Mouse (Mus musculus) liver, postnatal 0 days (tissue): ENCODE data around the gene Olfr1326-ps1. TPM values are rescaled to one million over a fixed set of nuclear protein-coding genes. Genes with fewer than 3 reads are reported as not detected.

ENCODE experiments used
- ATAC-seq: fragments of 200-750 bp; cut with Nextera tagmentation; 2 replicates; pipeline ENCODE4 v1.8.0; 2017; ENCODE audit warnings: mild to moderate bottlenecking, moderate library complexity
- DNase-seq: peaks from one replicate; pipeline ENCODE4 v3.0.0-alpha.2; 2016
- H3K27ac ChIP-seq: fragments of 300-500 bp; sonication (generic); 2 replicates; pipeline ENCODE4 v1.5.1; 2014; ENCODE audit warnings: antibody characterized with exemption, moderate library complexity, mild to moderate bottlenecking, low read depth
- H3K27me3 ChIP-seq: fragments of 300-500 bp; sonication (generic); 2 replicates; pipeline ENCODE4 v1.6.1; 2014; ENCODE audit warnings: low read length, control low read depth, mixed read lengths; ENCODE audit not compliant: insufficient read depth
- H3K36me3 ChIP-seq: fragments of 300-500 bp; sonication (generic); replicated peaks from 2 replicates; pipeline ENCODE4 v1.6.1; 2014; ENCODE audit warnings: mild to moderate bottlenecking, control low read depth, low read length, moderate library complexity, mixed read lengths; ENCODE audit not compliant: insufficient read depth
- H3K4me1 ChIP-seq: fragments of 300-500 bp; sonication (generic); 2 replicates; pipeline ENCODE4 v1.6.1; 2014; ENCODE audit warnings: antibody characterized with exemption, mild to moderate bottlenecking, control low read depth; ENCODE audit not compliant: insufficient read depth
- H3K4me2 ChIP-seq: fragments of 300-500 bp; sonication (generic); 2 replicates; pipeline ENCODE4 v1.6.1; 2014; ENCODE audit warnings: low read depth, mild to moderate bottlenecking, low read length, moderate library complexity, mixed read lengths
- H3K4me3 ChIP-seq: fragments of 300-500 bp; sonication (generic); 2 replicates; pipeline ENCODE4 v1.5.1; 2014; ENCODE audit warnings: low read depth, low read length
- H3K9ac ChIP-seq: fragments of 300-500 bp; sonication (generic); replicated peaks from 2 replicates; pipeline ENCODE4 v1.6.1; 2014; ENCODE audit warnings: mild to moderate bottlenecking, moderate library complexity
- H3K9me3 ChIP-seq: fragments of 300-500 bp; sonication (generic); 2 replicates; pipeline ENCODE4 v1.6.1; 2016; ENCODE audit warnings: mild to moderate bottlenecking, control low read depth, low read length, mixed read lengths
- CTCF ChIP-seq: sonication (generic); IDR thresholded peaks from 2 replicates; pipeline ENCODE4 v1.5.1; 2016; ENCODE audit warnings: antibody characterized with exemption, low read depth
- EP300 ChIP-seq: IDR thresholded peaks from 2 replicates; pipeline ENCODE4 v1.6.1; 2016; ENCODE audit warnings: antibody characterized with exemption, low read depth, mild to moderate bottlenecking
- WGBS: fragments of 180-500 bp; shearing (Covaris S2); extraction: QIAGEN DNeasy Blood & Tissue Kit; methylation state at CpG from one replicate; pipeline ENCODE4 v1.1.7; 2014; ENCODE audit not compliant: insufficient replicate concordance; 5-methylcytosine and 5-hydroxymethylcytosine counted together
- polyA plus RNA-seq: library from polyadenylated mRNA; unstranded; fragments of >200 nt; fragmentation: Nextera tagmentation; extraction: Ambion mirVana; gene quantifications from 2 replicates; pipeline ENCODE4 v1.2.1, GENCODE M21; 2015

Gene Olfr1326-ps1
- not detected in 2 replicates for polyA plus RNA-seq

DNA sequence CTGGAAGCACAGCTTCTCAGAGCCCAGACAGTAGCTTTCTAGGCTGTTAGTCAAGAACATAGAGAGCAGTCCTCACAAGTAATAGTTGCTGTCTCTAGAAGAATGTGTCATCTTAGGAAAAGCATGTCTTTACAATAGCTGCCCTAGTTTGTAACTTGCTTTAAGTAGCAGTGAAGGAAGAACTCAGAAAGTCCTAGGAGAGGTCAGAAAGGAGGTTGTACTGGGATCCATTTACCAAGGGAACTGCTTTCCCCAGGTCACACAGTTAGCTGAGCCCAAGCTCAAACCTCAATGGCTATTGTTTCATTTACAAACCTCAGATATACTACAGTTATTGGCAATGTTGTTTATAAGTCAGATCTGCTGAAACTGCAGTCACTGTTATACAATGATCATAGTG, at the start of gene Olfr1326-ps1:
Gene Olfr1326-ps1 (minus strand): TSS at position 101 of the 400 bp plus-strand sequence.
- ATAC-seq, result no peak
- no peak within 1 kb of the TSS for H3K4me2 ChIP-seq

DNA sequence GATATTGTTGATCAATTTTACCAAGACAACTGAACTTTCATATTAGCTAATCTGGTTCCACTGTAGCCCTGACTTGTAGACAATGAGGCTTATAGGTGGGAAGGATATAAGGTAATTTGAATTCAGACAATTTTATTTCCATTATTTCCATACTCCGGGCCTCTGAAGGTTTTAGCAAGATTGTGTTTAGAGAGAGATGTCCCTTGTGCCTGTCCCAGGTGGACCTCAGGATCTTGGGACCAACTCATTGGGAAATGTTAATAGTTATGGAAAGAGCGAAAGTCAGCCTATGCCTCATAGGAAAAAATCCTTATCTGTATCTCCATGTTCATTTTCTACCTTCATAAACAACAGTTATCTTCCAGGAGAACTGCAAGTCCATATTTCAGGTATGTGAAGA, 17.7 kb upstream of the Olfr1326-ps1 start, which contains the start of gene Olfr1325:
Gene Olfr1325 (plus strand): TSS at position 301 of the 400 bp plus-strand sequence.
- no peak within 1 kb of the TSS for H3K9ac ChIP-seq

More for the DNA sequence above, at the start of gene Olfr1326-ps1:
- TF ChIP-seq CTCF, result no peak
- Histone ChIP-seq H3K9ac (no peak within 1 kb of the TSS), H3K27me3 (no peaks in the 10 kb centered on the region), H3K9me3 (no peaks in the 10 kb centered on the region), H3K27ac (no peak within 1 kb of the TSS), H3K4me1 (no peaks in the 10 kb centered on the region), H3K4me3 (no peak within 1 kb of the TSS), H3K36me3 (no peaks in the 10 kb centered on the region)
- no peak for DNase-seq

More for the DNA sequence above, 17.7 kb upstream of the Olfr1326-ps1 start, which contains the start of gene Olfr1325:
- Histone ChIP-seq H3K9me3 (no peaks in the 10 kb centered on the region), H3K4me2 (no peak within 1 kb of the TSS), H3K27me3 (no peaks in the 10 kb centered on the region), H3K4me1 (no peaks in the 10 kb centered on the region), H3K36me3 (no peaks in the 10 kb centered on the region), H3K27ac (no peak within 1 kb of the TSS), H3K4me3 (no peak within 1 kb of the TSS)
- ATAC-seq (no peak), DNase-seq (no peak)
- TF ChIP-seq CTCF (no peak), EP300 (no peak)
- WGBS, result 77% methylated on average over 2 of the region's 2 CpGs

Other genes starting within 250 kb of the Olfr1326-ps1 start
- gene Plxna3, start 245.8 kb downstream of the Olfr1326-ps1 start, polyA plus RNA-seq, result 0.25 and 0.37 TPM in 2 replicates
- gene Lage3, start 221.3 kb downstream of the Olfr1326-ps1 start, polyA plus RNA-seq, result 46.6 and 48.3 TPM in 2 replicates
- 38.3 TPM in 2 replicates for gene Ubl4a, start 201.7 kb downstream of the Olfr1326-ps1 start, polyA plus RNA-seq
- 7.7 and 7.8 TPM in 2 replicates for gene Slc10a3, start 201.5 kb downstream of the Olfr1326-ps1 start, polyA plus RNA-seq
- 9.7 and 11.1 TPM in 2 replicates for gene Fam3a, start 181.6 kb downstream of the Olfr1326-ps1 start, polyA plus RNA-seq
- gene Ikbkg, start 181.6 kb downstream of the Olfr1326-ps1 start, polyA plus RNA-seq, result 11.7 and 12.9 TPM in 2 replicates
- gene G6pdx, start 145.7 kb downstream of the Olfr1326-ps1 start, polyA plus RNA-seq, result 21.9 and 24.3 TPM in 2 replicates
- not detected in 2 replicates for gene Gm6880, start 93.5 kb downstream of the Olfr1326-ps1 start, polyA plus RNA-seq
- not detected in 2 replicates for gene Olfr1325, start 17.8 kb upstream of the Olfr1326-ps1 start, polyA plus RNA-seq
- 0.05 and 0.13 TPM in 2 replicates for gene Gm5640, start 70.7 kb upstream of the Olfr1326-ps1 start, polyA plus RNA-seq
- gene Gm6890, start 166.0 kb upstream of the Olfr1326-ps1 start, polyA plus RNA-seq, result not detected in 2 replicates